Mouse (Mus musculus) embryo, embryonic 10 days (tissue): ENCODE data around the gene Samd3.

ENCODE experiments used
- DNase-seq: peaks from one replicate; pipeline ENCODE4 v3.0.0-alpha.2; 2015; ENCODE audit warnings: low spot score

Gene Samd3

GRCm38 (mm10) chr10:26303485-26303884 lies 74.0 kb downstream of the Samd3 start:
- DNase-seq = no peak

GRCm38 (mm10) chr10:26314327-26314726 lies 84.8 kb downstream of the Samd3 start:
- no peak for DNase-seq

GRCm38 (mm10) chr10:26320679-26321078 lies 91.2 kb downstream of the Samd3 start:
- DNase-seq = no peak
